Mouse (Mus musculus) left cerebral cortex, adult 9 months (tissue): ENCODE results near the gene Kbtbd13.

Experiments
- DNase-seq, 2 experiments: peaks; one replicate each; pipeline ENCODE4 v3.0.0; 2022; ENCODE audit warnings: low spot score in 2 of 2

Kbtbd13 gene

GRCm38 (mm10) chr9:65394360-65394759, 2.9 kb upstream of the Kbtbd13 start:
- no peak for DNase-seq

- no peak for DNase-seq
Observed at GRCm38 (mm10) chr9:65393606-65394005, 2.2 kb upstream of the Kbtbd13 start.

GRCm38 (mm10) chr9:65392638-65393364, 1.3 kb upstream of the Kbtbd13 start:
- peak in 1 of 2 experiments; percentile 67 for DNase-seq

GRCm38 (mm10) chr9:65390752-65391612, 470 bp downstream of the Kbtbd13 start:
- no peak for DNase-seq

GRCm38 (mm10) chr9:65386373-65387140, 4.9 kb downstream of the Kbtbd13 start:
- no peak for DNase-seq

- DNase-seq = no peak
Observed at GRCm38 (mm10) chr9:65384276-65384675, 7.2 kb downstream of the Kbtbd13 start.

- no peak for DNase-seq
Observed at GRCm38 (mm10) chr9:65382751-65383097, 8.7 kb downstream of the Kbtbd13 start.

GRCm38 (mm10) chr9:65382031-65382750, 9.3 kb downstream of the Kbtbd13 start:
- no peak for DNase-seq

- DNase-seq = no peak
Observed at GRCm38 (mm10) chr9:65381017-65381590, 10.3 kb downstream of the Kbtbd13 start.

GRCm38 (mm10) chr9:65375163-65375934, 16.1 kb downstream of the Kbtbd13 start:
- peak in 1 of 2 experiments; percentile 67 for DNase-seq

- no peak for DNase-seq
Observed at GRCm38 (mm10) chr9:65374468-65375162, 16.8 kb downstream of the Kbtbd13 start.

- peak in 1 of 2 experiments; percentile 28 for DNase-seq
Observed at GRCm38 (mm10) chr9:65372449-65372848, 19.0 kb downstream of the Kbtbd13 start.

- no peak for DNase-seq
Observed at GRCm38 (mm10) chr9:65371756-65372155, 19.7 kb downstream of the Kbtbd13 start.

GRCm38 (mm10) chr9:65365721-65366120, 25.7 kb downstream of the Kbtbd13 start:
- DNase-seq = no peak

GRCm38 (mm10) chr9:65363684-65364083, 27.8 kb downstream of the Kbtbd13 start:
- no peak for DNase-seq

- DNase-seq = no peak
Observed at GRCm38 (mm10) chr9:65360641-65361448, 30.6 kb downstream of the Kbtbd13 start, which contains the start of gene Ubap1l. Gene Ubap1l (plus strand): TSS chr9:65361041.

GRCm38 (mm10) chr9:65358956-65359480, 32.4 kb downstream of the Kbtbd13 start:
- no peak for DNase-seq

- no peak for DNase-seq
Observed at GRCm38 (mm10) chr9:65356971-65357370, 34.5 kb downstream of the Kbtbd13 start.

GRCm38 (mm10) chr9:65356561-65356960, 34.9 kb downstream of the Kbtbd13 start:
- DNase-seq = no peak
